Mouse (Mus musculus): ENCODE data around the gene Bub1b.

DNA sequence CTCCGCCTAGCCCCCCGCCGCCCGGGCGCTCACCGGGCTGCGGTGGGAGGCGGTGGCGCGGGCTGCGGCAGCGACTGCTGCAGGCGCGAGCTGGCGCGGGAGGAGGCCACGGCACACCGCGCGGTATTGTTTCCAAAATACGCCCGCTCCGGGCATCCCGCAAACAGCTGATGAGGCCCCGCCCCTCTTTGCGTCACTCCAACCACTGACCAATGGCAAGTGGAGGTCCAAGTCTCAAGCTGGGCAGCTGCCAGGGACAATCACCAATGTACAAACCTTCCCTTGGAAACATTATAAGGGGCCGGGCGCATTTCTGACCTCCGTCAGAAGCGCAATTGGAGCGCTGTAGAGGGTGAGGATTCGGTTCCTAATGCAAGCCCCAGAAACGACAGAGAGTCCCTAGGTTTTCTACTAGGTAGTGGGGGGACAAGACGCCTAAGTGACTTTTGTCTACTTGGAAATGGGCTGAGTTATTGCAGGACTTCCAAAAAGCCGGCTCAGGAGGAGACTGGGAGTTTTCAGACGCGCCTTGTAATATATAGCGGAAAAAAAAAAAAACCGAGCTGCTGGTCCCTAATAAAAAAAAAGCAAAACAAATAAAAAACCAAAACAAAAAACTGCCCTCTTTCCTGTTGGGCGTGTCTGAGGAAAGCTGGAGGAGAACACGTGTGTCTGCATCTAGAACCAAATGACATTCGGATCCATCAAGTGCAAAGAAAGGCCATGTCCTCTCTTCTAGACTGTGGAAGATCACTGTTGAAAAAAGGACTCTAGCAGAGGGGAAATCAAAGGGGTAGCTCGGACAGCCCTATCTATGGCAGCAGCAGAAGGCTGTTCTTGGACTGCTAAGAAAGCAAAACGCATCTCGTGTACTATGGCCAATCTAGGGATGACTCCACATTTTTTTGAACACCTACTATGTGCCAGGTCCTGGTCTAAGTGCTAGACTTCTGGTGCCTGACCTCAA is 48.2 kb upstream of the Bub1b start, which contains the start of gene Bmf:
- no peak for TF ChIP-seq CTCF (conservative IDR thresholded peaks at IDR 0.05; ENCODE audit: low read length)
- TF ChIP-seq NANOG (IDR thresholded peaks at IDR 0.05; ENCODE audit: borderline replicate concordance, low read length), result no peak
- no peak for TF ChIP-seq POU5F1 (IDR thresholded peaks at IDR 0.05; ENCODE audit: borderline replicate concordance, low read length)

All from E14TG2a.4 (cell line).